Mouse (Mus musculus) embryo, embryonic 11 days (tissue): Measurements from ENCODE around the gene Parp8.
"Not testable (repeated sequence)": the region's sequence is repeated elsewhere in the genome, so short reads cannot be mapped to it uniquely, and the experiment has no call there.

Source experiments
- DNase-seq: peaks from one replicate; pipeline ENCODE4 v3.0.0-alpha.2; 2015

The Parp8 gene

DNA sequence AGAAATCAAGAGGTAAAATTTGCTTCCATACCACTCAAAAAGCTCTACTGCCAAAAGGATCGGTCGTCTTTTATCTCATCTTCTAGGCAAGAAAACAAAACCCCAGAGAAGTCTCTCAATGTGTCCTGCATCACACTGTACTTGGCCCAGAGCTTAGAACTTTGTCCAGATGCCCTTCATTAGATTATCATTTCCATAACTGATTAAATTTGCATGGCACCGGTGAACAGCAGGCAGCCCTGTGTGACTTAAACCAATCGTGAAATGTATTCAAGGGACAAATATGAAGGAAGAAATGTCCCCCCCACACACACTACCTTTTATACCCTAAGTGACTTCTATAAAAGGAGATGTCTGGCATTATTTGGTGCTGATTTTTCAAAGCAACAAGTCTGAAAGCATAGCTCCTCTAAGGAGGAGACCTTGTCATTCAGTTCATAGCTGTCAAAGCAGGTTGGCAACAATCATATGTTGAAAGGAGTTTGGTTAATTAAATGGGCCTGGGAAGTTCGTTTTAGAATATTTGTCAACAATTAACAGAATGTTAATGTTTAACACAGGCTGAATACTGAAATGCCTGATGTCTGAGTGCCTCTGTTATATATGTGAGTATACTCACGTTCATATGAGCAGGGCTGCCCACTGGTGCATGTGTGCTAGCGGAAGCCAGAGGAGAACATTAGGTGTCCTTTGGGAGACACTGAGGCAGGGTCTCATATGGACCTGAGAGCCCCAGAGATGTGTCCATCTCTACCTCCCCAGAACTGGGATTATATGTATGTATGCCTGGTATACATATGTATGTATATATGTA, 66.4 kb downstream of the Parp8 start:
- DNase-seq = no peak

DNA sequence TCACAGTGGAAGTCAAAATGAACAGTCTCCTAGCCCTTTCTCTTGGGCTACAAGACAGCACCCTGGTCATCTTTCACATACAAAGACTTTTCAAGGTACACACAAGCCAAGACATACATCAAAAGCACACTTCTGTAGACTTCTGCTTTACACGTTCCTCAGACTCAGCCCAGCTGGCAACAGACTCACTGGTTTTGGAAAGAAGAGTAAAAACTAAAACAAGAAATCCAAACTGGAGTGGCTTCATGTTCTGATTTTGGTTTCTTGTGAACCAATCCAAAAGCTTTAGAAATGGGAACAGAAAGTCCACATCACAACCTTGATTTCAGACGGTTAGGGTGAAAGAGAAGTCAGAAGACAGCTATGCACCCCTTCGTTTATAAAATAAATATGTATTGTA, 67.8 kb downstream of the Parp8 start:
- DNase-seq = no peak

DNA sequence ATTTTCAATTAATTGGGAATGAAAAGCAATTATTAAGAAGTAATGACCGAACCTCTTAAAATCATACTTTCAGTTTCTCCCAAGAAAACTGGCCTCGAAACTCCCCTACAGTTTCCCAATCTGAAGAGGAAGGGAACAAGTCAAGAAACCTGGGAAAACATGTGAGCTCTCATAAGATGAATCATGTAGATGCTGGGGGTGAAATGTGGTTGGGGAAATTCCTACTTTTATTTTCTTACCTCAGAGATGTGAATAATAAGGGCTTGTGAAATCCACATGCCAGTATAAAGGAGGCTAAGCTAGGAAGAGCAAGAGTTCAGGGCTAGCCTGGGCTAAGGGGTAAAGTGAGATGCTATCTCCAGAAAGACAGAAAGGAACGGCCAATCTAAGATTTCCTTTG, 74.0 kb downstream of the Parp8 start:
- DNase-seq = no peak

DNA sequence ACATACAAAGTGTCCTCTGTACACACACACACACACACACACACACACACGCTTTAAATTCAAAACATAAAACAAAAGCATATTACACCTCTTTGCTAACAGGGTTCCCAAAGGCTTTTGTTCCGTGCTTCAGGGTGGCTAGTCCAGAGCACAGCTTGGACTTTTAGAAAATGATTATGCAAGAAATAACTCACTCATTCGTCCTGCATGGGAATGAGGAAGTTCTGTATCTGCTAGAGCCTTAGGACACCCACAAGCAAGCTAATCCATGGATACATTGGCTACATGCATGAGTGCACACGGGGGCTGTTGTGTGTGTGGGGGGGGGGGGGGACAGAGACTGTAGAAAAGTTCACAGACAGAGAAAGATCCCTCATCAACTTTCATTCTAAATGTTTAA, 75.8 kb downstream of the Parp8 start:
- no peak for DNase-seq

DNA sequence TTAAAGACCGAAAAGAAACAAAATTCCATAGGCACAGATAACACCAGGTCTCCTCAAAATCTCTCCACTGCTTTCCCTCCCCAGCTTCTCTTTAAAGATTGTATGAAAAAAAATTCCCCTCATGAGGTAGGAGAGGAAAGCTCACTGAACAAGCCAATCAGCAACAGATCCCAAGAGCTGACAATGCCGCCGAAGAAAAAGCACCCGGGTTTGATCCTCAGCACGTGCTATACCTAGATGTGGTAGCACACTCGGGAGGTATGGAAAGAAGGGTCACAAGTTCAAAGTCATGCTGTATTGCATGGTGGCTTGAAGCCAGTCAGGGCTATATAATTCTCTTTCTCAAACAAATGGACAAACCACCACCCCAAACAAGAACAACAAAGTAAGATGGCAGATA, 76.3 kb downstream of the Parp8 start:
- DNase-seq = no peak

DNA sequence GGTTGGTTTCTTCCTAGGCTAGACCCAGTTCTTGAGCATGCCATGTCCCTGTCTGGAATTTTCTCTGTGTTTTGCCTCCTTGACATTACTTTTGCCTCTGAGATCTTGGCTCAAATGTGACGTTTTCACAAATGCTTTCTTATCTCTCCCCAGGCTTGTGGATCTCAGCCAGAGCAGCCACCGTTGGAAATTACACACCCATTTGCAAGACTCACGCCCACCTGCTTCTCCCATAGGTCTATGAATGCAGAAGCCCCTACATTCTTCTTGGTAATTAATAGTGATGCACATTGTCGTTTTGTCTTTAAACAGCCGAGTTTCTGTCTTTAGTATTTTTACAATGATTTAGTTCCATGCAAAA, 77.1 kb downstream of the Parp8 start:
- no peak for DNase-seq

DNA sequence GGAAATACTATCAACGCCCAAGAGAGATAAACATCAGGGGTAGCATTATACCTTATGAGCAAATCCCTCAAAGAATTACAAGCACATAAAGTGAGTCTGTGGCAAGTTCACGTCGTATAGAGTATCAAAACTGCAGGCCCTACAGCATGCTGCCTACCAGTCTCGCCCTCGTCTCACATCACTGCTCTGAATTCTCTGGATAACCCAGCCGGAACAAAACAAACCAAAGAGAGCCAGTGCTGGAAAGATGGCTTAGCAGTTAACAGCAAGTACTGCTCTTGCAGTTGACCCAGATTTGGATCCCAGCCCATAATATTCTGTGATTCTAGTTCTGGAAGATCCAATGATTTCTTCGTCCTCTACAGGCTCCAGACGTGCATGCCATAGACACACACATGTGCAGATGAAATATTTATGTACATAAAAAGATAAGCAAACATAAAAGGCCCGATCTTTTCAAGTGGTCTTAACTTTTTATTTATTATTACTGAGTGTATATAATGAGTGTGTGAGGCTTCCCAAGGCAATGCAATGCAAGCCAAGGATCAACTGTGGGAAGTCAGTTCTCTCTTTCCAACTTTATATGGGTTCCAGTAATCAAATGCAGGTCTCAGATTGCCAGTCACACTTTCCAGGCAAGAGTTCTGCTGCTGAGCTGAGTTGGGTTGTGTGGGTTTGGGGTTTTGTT, 77.6 kb downstream of the Parp8 start:
- no peak for DNase-seq

DNA sequence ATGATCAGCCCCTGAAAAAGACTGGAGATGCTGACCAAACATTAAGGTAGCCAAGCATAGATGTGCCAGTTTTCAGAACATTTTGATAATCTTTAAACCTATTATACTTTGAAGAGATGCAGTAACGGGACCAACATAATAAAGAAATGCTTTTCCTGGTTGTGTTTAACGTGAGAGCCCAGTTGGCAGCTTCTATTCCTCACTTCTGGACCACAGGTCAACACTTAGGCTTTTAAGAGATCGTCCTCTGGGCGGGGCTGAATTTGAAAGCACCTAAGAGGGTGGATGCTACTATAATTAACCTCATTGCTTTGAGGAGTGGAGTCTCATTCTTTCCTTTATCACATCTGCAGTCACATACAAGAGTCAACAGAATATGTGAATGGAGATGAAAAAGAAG, 78.8 kb downstream of the Parp8 start:
- DNase-seq = no peak

DNA sequence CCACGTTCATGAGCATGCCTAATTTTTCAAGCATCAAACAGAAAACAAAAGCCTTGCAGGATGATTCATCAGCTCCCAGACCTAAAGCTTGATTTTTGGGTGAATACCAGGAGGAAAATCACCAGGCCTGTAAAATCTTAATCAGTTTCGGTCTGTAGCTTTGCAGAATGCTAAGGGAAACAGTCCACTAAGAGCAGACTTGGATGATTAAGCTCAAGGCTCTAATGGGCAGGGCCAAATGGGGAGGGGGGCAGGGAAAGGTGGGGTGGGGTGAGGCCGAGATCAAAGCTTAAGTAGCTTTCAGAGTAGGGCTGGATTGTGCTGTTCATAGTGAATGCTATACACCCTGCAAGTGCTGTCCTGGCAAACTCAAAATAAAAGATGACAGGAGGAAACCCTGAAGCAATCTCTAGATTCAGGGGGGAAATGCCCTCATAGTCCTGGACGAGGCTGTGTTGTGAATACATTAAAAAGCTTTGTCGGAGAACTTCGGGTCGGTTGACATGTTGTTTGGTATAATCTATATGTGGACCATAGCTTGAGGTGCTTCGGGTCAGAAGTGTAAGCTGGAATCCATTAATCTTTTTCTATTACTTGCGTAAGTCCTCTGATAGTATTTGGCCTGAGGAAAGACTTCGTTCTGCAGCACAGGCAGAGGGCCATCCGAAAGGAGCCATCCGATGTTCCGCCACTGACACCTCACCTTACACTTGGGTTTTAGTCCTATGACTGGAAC, 83.9 kb downstream of the Parp8 start:
- DNase-seq = no peak

DNA sequence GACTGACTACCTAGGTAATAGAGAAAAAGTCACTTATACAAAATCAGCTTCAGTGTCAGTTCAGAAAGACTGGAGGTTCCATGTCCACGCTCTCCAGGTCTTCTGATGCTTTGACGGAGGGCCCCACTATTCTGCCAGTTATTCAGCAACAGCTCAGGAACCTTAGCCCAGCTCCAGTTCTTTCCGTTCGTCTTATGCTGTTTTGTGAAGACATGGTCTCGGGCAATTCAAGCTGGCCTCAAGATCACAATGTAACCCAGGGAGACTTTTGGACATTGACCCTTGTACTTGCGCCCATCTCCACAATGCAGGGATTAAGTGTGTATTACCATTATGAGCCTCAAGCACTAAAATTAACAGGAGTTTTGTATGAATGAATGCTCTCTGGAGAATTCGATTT, 84.6 kb downstream of the Parp8 start:
- DNase-seq = no peak

DNA sequence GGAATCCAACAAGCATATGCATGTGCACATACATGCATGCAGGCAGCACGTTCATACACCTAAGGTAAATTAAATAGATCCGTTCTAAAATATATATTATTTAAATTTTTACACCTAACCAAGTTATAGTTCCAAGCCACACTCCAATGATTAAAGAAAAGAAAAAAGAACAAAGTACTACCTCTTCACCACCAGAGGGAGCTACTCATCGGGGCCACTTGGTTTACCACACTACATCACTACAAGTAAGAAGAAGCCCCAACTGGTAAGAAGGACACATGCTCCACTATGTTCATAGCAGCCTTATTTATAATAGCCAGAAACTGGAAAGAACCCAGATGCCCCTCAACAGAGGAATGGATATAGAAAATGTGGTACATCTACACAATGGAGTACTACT, 88.3 kb downstream of the Parp8 start:
- DNase-seq = not testable (repeated sequence)

DNA sequence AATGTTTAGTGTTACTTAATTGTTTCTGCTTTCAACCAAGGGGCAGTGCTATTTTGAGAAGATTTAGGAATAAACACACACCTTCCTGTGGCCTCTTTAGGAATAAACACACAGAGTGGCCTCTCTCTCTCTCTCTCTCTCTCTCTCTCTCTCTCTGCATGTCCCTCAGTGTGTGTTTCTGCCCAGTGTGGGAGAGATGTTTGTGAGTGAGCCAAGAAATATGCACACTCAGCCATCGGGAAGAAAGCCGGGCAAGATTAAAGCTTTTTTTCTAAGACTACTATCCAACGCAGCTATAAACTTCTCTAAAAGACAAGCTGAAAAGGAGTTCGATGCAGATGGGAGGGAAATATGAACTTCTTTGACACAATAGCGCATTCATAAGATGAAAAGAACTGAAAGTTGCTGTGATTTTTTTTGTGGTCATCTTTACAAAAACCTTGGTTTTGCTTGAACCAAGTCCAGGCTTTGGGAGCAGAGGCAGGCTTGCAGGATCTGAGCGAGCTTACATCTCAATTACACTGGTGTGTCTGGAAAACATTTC, 107.9 kb downstream of the Parp8 start:
- no peak for DNase-seq

DNA sequence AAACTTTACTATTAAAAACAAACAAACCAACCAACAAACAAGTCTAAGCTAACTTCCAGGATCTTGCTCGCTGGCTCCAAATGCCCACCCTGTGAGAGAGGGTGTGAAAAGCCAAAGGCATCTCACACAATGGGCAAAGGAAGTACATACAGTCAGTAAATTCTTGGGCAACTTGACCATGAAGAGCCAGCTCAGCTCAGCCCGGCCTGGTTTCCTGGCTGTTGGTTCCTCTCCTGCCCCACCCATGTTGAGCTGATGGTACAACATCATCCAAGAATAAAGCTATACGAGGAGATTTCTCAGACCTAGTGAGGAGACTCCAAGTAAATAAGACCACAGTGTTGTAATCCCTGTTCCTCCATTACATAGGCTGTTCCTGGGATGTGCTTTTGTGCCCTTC, 117.1 kb downstream of the Parp8 start:
- DNase-seq = no peak

DNA sequence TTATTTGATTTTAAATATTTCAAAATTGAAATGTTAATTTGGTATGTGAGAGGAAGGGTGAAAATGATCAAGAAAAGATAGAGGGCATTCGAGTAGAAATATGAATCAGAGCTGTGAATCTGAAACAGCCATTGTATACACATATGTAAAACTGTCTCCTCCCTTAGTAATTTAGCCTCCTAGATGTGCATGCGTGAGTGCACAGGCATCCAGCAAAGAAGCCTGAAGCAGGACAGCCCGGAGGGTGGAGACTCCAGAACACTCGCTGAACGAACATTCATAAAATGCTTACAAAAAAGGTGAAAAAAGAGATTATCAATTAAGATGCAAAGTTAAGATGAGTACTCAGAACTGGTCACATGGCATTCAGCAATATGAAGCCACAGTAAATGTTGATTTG, 121.9 kb downstream of the Parp8 start:
- DNase-seq = no peak

DNA sequence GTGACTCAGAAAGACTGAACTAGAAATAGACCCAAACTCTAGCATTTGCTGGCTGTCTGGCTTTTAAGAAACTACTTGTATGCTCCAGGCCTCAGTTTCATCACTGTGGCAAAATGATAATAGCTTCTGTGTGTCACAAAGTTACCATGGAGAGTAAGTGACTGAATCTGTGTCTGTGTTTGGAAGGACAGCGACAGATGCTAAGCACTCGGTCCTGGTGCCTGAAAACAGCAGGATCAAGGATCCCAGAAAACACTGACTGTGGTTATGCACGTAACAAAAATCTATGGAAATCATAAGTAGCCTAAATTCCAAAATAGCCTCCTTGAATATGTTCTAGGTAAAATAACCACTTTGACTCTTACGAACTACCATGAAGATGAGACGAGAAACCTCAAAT, 126.9 kb downstream of the Parp8 start:
- no peak for DNase-seq

DNA sequence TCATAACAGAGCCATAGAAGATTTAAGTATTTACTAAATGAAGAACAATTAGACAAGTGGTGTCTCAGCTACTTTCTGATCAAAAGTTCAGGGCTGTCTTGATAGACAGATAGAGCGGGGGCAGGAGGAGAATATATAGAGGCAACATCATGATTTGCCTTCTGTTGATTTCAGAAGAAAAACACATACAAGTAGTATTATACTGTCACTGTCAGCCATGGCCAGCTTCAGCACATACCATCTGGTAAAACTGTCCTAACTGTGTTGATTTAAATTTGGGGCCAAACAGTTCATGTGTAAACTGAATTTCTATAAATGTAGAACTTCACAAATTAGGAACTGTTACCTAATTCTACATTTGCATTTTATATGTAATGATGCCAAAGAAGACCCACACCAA, 127.6 kb downstream of the Parp8 start:
- DNase-seq = no peak

DNA sequence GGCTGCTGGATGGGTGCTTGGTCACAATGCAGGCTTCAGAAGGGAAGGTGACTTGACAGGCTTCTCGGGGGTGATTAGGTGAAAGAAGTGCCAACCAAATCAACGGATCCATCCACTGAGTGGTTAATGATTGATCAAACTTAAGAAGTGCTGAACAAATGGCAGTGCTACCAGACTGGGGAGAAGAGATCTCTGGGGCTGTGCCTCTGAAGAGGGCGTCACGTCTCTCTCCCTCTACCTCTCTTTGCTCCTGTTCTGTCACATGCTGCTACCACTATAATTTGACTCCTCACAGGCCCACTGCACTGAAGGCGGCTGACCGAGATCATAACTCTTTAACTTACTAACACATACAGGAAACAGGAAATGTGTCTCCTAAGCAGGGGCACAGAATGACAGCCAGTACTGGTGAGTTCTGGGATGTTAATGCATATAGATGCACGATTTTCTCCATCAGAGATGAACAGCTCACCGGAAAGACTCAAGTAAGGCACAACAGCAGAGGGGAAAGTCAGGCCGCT, 140.9 kb downstream of the Parp8 start:
- DNase-seq = no peak

DNA sequence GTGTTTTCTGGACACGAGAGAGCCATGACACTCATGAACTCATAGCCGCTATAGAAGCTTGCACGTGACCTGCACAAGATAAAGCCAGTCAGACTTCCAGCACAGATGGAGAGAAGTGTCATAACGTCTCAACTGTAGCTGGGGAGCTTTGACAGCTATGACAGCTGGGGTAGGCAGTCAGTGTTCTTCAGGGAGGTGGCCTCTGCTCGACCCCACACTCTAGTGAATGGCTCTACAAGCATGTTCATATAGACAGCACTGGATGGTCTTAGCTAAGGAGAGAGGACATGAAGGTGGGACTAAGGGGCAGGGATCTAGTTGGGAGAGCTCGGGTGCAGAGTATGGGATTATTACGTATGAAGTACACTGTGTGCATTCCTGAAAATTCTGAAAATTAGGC, 143.1 kb downstream of the Parp8 start:
- DNase-seq = no peak

DNA sequence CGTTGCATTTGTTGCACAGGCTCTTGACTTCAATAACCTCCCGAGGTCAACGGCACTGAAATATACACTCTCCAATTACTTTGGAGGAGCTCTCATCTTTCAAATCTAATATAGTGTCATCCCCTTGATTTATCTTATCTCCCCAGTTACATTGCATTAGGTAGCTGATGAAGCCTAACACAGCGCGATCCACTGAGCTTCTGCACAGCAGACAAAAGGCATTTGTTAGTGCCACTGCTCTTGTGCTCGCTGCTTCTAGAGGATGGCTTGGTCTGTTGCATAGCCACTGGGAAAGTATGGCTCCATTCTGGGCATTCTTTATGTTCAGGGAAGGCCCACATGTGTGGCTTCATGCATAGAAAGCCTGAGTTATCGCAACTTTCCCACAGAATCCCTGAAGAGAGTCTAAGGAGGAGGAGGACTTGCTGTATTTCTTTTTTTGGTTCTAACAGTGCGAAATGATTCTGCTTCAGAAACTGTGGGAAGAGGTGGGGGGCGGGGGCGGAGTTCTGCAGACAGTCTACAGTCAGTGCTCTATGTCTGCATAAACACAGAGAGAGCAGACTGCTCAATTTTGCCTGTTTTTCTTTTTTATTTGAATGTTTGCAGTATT, 145.7 kb downstream of the Parp8 start:
- no peak for DNase-seq

DNA sequence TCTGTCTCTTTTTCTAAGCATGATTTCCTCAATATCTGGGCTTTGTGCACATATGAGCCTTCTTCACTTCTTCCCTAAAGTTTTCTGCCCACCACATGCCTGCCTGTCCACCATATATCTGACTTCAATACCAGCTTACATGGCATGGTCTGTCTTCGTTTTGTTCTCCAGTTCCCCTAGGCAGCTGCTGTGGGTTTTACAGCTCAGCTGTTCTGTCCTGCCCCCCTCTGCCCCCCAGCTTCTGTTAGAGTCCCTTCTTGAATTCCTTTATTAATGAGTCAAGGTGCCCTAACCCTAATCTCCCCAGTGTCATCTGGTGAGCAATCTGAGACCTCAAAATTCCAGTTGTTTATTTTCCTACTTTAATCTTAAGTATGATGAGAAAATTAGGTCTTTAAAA, 155.1 kb downstream of the Parp8 start:
- DNase-seq = no peak

DNA sequence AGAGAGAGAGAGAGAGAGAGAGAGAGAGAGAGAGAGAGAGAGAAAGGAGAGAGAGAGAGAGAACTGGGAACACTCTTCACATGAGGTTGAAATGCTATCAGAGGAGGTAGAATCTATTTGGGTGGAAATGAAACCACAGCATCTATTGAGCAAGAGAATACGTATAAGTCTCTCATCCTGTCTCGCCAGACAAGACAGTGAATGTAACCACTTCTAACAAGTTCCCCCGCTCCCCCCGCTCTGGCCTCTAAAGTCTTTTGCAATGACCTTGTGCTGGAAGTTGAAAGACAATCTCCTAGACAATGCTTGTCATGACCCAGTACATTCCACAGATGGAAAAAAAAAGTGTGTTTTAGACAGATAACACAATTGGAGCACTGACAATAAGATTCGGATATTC, 181.4 kb downstream of the Parp8 start:
- DNase-seq = no peak

DNA sequence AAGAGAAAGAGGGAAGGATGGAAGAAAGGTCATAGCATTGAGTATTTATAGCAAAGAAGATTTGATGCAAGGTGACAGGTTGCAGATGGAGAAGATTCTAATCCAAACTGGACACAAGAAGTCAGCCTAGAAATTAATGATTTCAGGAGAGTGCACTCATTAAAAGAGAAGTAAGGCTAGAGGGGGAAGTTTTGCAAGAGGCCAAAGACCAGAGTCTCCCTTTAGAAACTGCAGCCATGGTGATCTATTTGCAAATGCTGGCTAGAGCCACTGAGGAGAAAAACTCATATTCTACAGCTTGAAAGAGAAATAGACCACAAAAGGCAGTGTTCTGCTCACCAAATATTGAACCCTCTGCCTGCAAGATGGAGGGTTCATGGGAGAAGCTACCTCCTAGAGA, 194.4 kb downstream of the Parp8 start:
- DNase-seq = no peak

DNA sequence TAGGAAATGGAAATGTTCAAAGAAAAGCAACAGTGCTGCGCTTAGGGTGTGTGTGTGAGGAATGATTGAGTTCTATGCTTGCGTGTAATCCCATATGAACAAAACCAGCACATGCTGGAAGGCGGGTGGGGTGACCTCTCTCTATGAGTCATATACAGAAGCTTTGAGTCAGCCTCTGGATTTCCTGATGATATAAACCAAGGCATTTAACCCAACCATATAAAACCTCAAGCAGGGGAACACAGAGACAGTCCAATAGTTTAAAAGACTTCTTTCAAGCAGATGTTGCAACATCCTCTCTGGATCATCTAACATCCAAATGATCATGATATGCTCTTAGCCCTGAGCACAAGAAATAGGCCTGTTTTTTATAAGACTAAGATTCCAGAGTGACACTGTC, 196.3 kb downstream of the Parp8 start:
- no peak for DNase-seq
